Mouse (Mus musculus) midbrain, embryonic 14.5 days (tissue): ENCODE measurements around the gene Eno2. TPM values are rescaled to one million over a fixed set of nuclear protein-coding genes. Genes with fewer than 3 reads are reported as not detected.

Source experiments
- ATAC-seq: fragments of 200-750 bp; cut with Nextera tagmentation; 2 replicates; pipeline ENCODE4 v1.8.0; 2017; ENCODE audit warnings: moderate number of reproducible peaks, moderate library complexity; ENCODE audit not compliant: low FRiP score, low TSS enrichment
- DNase-seq: peaks from one replicate; pipeline ENCODE4 v3.0.0-alpha.2; 2015
- H3K27ac ChIP-seq: fragments of 300-500 bp; sonication (generic); replicated peaks from 2 replicates; pipeline ENCODE4 v1.5.1; 2014; ENCODE audit warnings: mild to moderate bottlenecking, low read depth, low read length, moderate library complexity
- H3K27me3 ChIP-seq: fragments of 300-500 bp; sonication (generic); 2 replicates; pipeline ENCODE4 v1.6.1; 2014; ENCODE audit warnings: low read length, control low read depth, mixed read lengths; ENCODE audit not compliant: control insufficient read depth, insufficient read depth
- H3K36me3 ChIP-seq: fragments of 300-500 bp; sonication (generic); 2 replicates; pipeline ENCODE4 v1.6.1; 2014; ENCODE audit warnings: low read length, control low read depth; ENCODE audit not compliant: control insufficient read depth, insufficient read depth
- H3K4me1 ChIP-seq: fragments of 300-500 bp; sonication (generic); 2 replicates; pipeline ENCODE4 v1.6.1; 2014; ENCODE audit warnings: mild to moderate bottlenecking, antibody characterized with exemption, low read length, control low read depth; ENCODE audit not compliant: control insufficient read depth, insufficient read depth
- H3K4me2 ChIP-seq: fragments of 300-500 bp; sonication (generic); 2 replicates; pipeline ENCODE4 v1.6.1; 2014; ENCODE audit warnings: mild to moderate bottlenecking, low read length, moderate library complexity
- H3K4me3 ChIP-seq: fragments of 300-500 bp; sonication (generic); replicated peaks from 2 replicates; pipeline ENCODE4 v1.5.1; 2014; ENCODE audit warnings: low read depth, low read length
- H3K9ac ChIP-seq: fragments of 300-500 bp; sonication (generic); replicated peaks from 2 replicates; pipeline ENCODE4 v1.6.1; 2014; ENCODE audit warnings: mild to moderate bottlenecking, low read length, moderate library complexity
- H3K9me3 ChIP-seq: fragments of 300-500 bp; sonication (generic); 2 replicates; pipeline ENCODE4 v1.6.1; 2016; ENCODE audit warnings: low read length, control low read depth, mixed read lengths; ENCODE audit not compliant: control insufficient read depth
- WGBS: fragments of 180-500 bp; shearing (Covaris S2); extraction: QIAGEN DNeasy Blood & Tissue Kit; methylation state at CpG from one replicate; pipeline ENCODE4 v1.1.7; 2014; 5-methylcytosine and 5-hydroxymethylcytosine counted together
- polyA plus RNA-seq: library from polyadenylated mRNA; unstranded; fragments of >200 nt; fragmentation: Nextera tagmentation; extraction: Ambion mirVana; gene quantifications from 2 replicates; pipeline ENCODE4 v1.2.1, GENCODE M21; 2014

Gene Eno2
- polyA plus RNA-seq, 1 experiment from 2014 or later, result 64.3 TPM

DNA sequence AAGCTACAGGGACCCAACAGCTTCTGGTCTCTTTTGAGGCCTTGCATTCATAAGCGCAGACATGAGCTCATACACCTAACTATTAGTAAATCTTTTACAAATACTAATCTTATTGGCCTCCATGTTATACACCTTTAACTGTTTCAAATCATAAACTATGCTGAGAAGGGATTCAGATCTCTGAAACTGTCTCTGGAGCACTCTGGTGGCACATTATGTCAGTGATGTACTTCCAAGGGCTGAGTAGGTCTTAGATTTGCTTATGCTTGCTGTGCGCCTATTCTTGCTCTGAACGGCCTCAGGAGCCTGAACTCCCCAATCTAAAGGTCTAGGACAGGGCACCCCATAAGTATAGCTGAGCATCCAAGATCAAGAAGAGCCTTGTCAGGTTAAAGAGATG lies 27.6 kb downstream of the Eno2 start:
- Histone ChIP-seq H3K36me3 (peaks cover 41% of the 10 kb centered on the region), H3K27me3 (no peaks in the 10 kb centered on the region), H3K9me3 (no peaks in the 10 kb centered on the region), H3K9ac (peak overlapping the region; percentile 94; the same call in 1 of the 2 replicates), H3K27ac (peak overlapping the region; percentile 99), H3K4me2 (peak overlapping the region; percentile 77), H3K4me3 (peak overlapping the region; percentile 70), H3K4me1 (peaks cover 36% of the 10 kb centered on the region)
- DNase-seq (no peak), ATAC-seq (no peak)
- WGBS, result 73% methylated on average over 3 of the region's 3 CpGs

DNA sequence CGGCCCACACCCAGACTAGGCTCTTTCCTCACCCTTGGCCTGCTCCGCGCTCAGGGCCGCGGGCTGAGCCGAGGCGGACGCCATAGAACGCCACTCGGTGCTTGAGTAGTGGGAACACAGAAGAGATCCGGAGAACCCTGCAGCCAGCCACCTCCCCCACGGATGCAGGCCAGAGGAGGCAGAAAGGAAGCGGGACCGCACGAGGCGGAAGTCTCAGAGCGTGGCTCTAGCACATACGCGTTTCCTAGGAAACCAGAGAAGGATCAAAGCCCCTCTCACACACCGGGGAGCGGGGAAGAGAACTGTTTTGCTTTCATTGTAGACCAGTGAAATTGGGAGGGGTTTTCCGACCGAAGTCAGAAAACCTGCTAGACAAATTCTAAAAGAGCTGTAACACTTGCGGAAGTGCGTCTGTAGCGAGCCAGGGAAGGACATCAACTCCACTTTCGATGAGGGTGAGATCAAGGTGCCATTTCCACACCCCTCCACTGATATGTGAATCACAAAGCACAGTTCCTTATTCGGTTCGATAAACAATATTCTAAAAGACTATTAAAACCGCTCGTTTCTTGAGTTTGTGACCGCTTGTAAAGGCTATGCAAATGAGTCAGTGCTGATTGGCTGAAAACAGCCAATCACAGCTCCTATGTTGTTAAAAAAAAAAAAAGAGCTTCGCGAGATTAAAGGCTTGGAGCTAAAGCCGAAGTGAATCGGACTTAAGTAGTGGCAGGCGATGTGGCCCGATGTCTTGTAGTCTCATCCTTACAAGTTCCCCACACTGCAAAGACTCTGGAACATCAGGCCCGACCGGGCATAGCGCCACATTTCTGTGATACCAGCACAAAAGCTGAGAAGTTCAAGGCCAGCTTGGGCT lies 28.3 kb downstream of the Eno2 start, which contains the start of gene Grcc10:
Gene Grcc10 (minus strand): TSS at position 487 of the 874 bp plus-strand sequence.
- WGBS, result under 1% methylated on average over 41 of the region's 41 CpGs
- H3K4me1 ChIP-seq, result peaks cover 30% of the 10 kb centered on the region
- peak; percentile 95 for DNase-seq
- peak within 1 kb of the TSS; percentile 77 for H3K4me2 ChIP-seq
- H3K4me3 ChIP-seq, result peak within 1 kb of the TSS; percentile 70
- peak within 1 kb of the TSS; percentile 99 for H3K27ac ChIP-seq
- H3K9me3 ChIP-seq, result no peaks in the 10 kb centered on the region
- H3K27me3 ChIP-seq, result no peaks in the 10 kb centered on the region
- peak within 1 kb of the TSS; percentile 94 for H3K9ac ChIP-seq
- H3K36me3 ChIP-seq, result peaks cover 37% of the 10 kb centered on the region
- peak; percentile 81 for ATAC-seq

DNA sequence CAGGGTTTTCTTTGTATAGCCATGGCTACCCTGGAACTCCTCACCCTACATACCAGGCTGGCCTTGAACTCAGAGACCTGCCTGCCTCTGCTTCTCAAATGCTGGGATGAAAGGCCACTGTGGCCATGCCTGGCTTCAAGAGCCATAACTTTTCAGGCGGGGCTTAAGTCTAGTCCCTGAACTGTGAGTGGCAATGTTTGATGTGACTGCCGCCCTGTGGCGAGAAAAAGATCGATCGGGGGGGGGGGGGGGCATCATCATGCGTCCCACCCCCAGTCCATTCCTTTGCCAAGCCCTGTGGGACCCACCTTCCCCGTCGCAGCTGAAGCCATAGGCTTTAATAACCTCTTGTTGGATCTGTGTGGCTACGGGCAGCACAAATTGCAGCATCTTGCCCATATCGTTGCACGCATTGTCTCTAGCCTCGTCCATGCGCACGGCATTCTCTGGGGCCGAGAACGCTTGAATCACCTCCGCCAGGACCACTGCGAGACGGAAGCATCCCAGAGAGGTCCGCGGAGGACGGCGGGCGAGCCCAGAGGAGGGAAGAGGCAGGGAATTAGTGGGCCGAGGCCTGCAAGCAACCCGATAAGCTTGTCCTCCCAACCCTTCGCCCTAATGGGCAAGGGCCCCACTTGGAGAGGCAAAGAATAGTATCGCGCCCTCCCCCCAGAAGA lies 29.1 kb downstream of the Eno2 start:
- WGBS, result under 1% methylated on average over 29 of the region's 29 CpGs
- H3K27ac ChIP-seq, result peak overlapping the region; percentile 99
- peaks cover 28% of the 10 kb centered on the region for H3K4me1 ChIP-seq
- H3K4me2 ChIP-seq, result peak overlapping the region; percentile 77
- no peaks in the 10 kb centered on the region for H3K27me3 ChIP-seq
- DNase-seq (peak; percentile 74), ATAC-seq (peak; percentile 25)
- H3K36me3 ChIP-seq, result peaks cover 36% of the 10 kb centered on the region
- H3K9me3 ChIP-seq, result no peaks in the 10 kb centered on the region
- H3K4me3 ChIP-seq, result peak overlapping the region; percentile 70
- peak overlapping the region; percentile 94 for H3K9ac ChIP-seq

DNA sequence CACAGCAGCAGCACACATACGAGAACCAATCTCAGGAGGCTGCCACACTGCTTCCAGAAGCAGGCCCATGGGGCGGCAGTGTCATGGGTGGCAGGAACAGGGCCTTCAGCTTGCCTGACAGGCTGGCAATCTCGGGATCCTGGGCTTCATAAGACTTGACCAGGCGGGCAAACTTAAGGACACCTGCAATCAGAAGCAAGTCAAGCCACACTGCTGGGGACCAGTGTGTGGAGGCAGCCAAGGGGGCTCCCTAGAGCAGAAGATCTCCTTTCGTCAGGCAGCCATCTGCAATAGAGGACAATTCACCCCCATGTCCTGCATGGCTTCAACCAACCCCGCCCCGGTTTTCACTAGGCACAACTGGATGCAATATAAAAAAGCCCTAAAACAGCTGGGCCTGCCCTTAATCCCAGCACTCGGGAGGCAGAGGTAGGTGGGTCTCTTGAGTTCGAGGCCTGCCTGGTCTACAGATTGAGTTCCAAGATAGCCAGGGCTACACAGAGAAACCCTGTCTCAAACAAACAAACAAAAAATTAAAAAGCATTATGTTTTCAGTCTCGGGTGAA lies 30.2 kb downstream of the Eno2 start:
- Histone ChIP-seq H3K9ac (no peak overlapping the region), H3K4me1 (peaks cover 25% of the 10 kb centered on the region), H3K36me3 (peaks cover 26% of the 10 kb centered on the region), H3K27me3 (no peaks in the 10 kb centered on the region), H3K4me2 (peak overlapping the region; percentile 77), H3K9me3 (no peaks in the 10 kb centered on the region), H3K27ac (0 out of 2 replicates have a peak overlapping the region, but pooled peaks have one; percentile 99), H3K4me3 (no peak overlapping the region)
- 85% methylated on average over 10 of the region's 10 CpGs for WGBS
- no peak for DNase-seq
- ATAC-seq, result no peak

DNA sequence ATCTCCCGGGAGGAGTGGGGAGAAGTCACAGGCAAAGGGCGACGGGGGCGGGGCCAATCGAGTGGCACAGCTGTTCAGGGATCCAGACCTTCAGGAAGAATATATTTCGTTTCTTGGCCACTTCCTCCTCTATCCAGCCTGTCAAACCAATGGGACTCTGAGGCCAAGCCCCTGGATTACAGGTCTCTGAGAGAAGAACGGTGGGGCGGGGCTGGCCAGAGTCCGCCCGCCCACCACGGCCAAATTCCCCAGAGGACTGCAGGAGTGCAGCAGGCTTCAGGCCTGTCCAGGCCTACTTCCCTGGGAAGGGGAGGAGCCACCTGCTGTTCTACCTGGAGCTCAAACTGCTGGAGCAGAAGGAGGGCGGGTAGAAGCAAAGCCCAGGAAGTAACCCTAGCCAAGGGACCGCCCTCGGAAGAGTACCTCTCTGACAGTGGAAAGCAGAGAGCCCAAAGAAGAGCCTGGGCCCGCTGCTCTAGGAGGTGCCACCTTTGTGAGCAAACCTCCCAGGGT lies 30.9 kb downstream of the Eno2 start, which contains the start of gene Ptpn6:
Gene Ptpn6 (minus strand): TSS at position 204 of the 513 bp plus-strand sequence.
- Histone ChIP-seq H3K27ac (no peak within 1 kb of the TSS), H3K9ac (no peak within 1 kb of the TSS; the same call in 1 of the 2 replicates), H3K36me3 (peaks cover 18% of the 10 kb centered on the region), H3K27me3 (no peaks in the 10 kb centered on the region), H3K4me2 (peak within 1 kb of the TSS; percentile 77; the same call in 1 of the 2 replicates), H3K9me3 (no peaks in the 10 kb centered on the region), H3K4me1 (peaks cover 25% of the 10 kb centered on the region), H3K4me3 (no peak within 1 kb of the TSS)
- 23% methylated on average over 15 of the region's 15 CpGs for whole genome bisulfite sequencing
- ATAC-seq, result no peak
- no peak for DNase-seq

DNA sequence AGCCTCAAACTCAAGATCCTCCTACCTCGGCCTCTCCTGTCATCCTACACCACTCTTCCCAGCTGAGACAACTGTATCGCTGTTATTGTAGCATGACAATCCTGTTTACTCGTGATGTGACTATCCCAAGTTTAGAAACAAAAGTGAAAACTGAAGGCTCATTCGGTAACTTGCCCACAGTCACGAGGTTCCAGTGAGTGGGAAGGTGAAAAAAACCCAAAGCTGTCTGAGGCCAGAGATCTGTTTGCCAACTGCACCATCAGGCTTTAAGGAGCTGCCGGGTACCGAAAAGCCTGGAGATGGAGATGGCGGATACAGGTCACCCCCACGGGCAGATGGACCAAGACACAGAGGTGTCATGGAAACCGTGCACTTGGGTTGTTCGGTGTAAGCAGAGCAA lies 32.4 kb downstream of the Eno2 start:
- H3K4me3 ChIP-seq, result no peak overlapping the region
- no peaks in the 10 kb centered on the region for H3K9me3 ChIP-seq
- peaks cover 23% of the 10 kb centered on the region for H3K4me1 ChIP-seq
- WGBS, result 91% methylated on average over 11 of the region's 11 CpGs
- H3K36me3 ChIP-seq, result 0 out of 2 replicates have a peak, but pooled peaks cover 6% of the 10 kb centered on the region
- H3K9ac ChIP-seq, result no peak overlapping the region
- ATAC-seq (no peak), DNase-seq (no peak)
- H3K4me2 ChIP-seq, result no peak overlapping the region
- H3K27ac ChIP-seq, result no peak overlapping the region
- H3K27me3 ChIP-seq, result no peaks in the 10 kb centered on the region

DNA sequence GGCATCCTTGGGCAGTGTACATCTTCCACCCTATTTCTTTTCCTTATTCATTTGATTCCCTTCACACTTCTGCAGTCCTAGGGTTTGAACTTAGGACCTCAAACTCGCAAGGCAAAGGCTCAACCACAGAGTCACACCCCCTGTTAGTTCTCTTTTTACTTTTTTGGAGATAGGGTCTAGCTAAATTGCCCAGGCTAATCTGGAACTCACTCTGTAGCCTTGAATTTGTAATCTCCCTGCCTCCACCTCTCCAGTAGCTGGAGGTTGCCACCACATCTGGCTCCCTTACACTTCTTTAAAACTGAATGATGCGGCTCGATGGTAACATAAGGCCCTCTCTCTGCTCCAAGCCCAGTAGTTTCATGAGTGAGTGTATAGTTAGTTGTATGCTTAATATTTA lies 35.1 kb downstream of the Eno2 start:
- Histone ChIP-seq H3K36me3 (0 out of 2 replicates have a peak, but pooled peaks cover 6% of the 10 kb centered on the region), H3K4me2 (no peak overlapping the region), H3K27ac (no peak overlapping the region), H3K4me3 (no peak overlapping the region), H3K9ac (no peak overlapping the region), H3K9me3 (no peaks in the 10 kb centered on the region), H3K27me3 (no peaks in the 10 kb centered on the region), H3K4me1 (peaks cover 11% of the 10 kb centered on the region; the same call in 1 of the 2 replicates)
- DNase-seq (no peak), ATAC-seq (no peak)
- WGBS, result 90% methylated on average over 3 of the region's 3 CpGs
